ENCODE assay signal across 24 mouse cellular contexts in genomic region chr10:105428080-105428479, GRCm38 (mm10).
DNase-seq lines count a peak whose midpoint lies in the region; ATAC-seq and TF ChIP-seq lines count a peak whose summit lies in the region.
"Had no signal": no experiment of that assay in that cellular context is flagged by ENCODE, and none has a peak within 500 bp of the region (broad histone marks: within the 10 kb centered on the region; RNA-seq: fewer than 3 reads in every experiment).

No protein-coding gene starts in this region.

- peak overlapping the region; percentile 29; the same call in 1 of the 2 replicates for H3K4me3 ChIP-seq in layer of hippocampus, adult 2 months
- no peak overlapping the region for H3K4me3 ChIP-seq in embryonic facial prominence, embryonic 13.5 days
- no peak overlapping the region for H3K4me3 ChIP-seq in limb, embryonic 13.5 days
- H3K4me3 ChIP-seq: heart, embryonic 10.5 days; heart, embryonic 15.5 days; hindbrain, embryonic 12.5 days; neural tube, embryonic 12.5 days; stomach, embryonic 15.5 days had no signal

- H3K9me3 ChIP-seq in embryonic facial prominence, embryonic 13.5 days, result no peaks in the 10 kb centered on the region
- no peaks in the 10 kb centered on the region for H3K9me3 ChIP-seq in limb, embryonic 13.5 days
- H3K9me3 ChIP-seq: heart, embryonic 10.5 days; heart, embryonic 15.5 days; hindbrain, embryonic 12.5 days; neural tube, embryonic 12.5 days; stomach, embryonic 15.5 days had no signal

- 0 out of 2 replicates have a peak, but pooled peaks have one; percentile 24 for ATAC-seq in frontal cortex, adult (ENCODE audit: low TSS enrichment)
- ATAC-seq in embryonic facial prominence, embryonic 13.5 days (ENCODE audit: insufficient number of reproducible peaks, insufficient read depth, low FRiP score, low TSS enrichment, low read depth), result no peak
- ATAC-seq in limb, embryonic 13.5 days (ENCODE audit: low FRiP score, low read depth), result peak; percentile 54
- ATAC-seq: intestine, postnatal 0 days; midbrain, embryonic 16.5 days; Patski had no signal

- peak overlapping the region; percentile 65; the same call in 1 of the 2 replicates for H3K27ac ChIP-seq in layer of hippocampus, adult 2 months
- no peak overlapping the region for H3K27ac ChIP-seq in embryonic facial prominence, embryonic 13.5 days
- H3K27ac ChIP-seq in limb, embryonic 13.5 days, result no peak overlapping the region; the same call in 1 of the 2 replicates
- H3K27ac ChIP-seq: heart, embryonic 10.5 days; heart, embryonic 15.5 days; hindbrain, embryonic 12.5 days; liver, embryonic 14.5 days; macrophage; neural tube, embryonic 12.5 days; stomach, embryonic 15.5 days had no signal

- peaks cover 28% of the 10 kb centered on the region for H3K4me1 ChIP-seq in embryonic facial prominence, embryonic 13.5 days
- H3K4me1 ChIP-seq in limb, embryonic 13.5 days, result peaks cover 40% of the 10 kb centered on the region
- H3K4me1 ChIP-seq: heart, embryonic 15.5 days; neural tube, embryonic 12.5 days; stomach, embryonic 15.5 days had no signal

- H3K27me3 ChIP-seq in embryonic facial prominence, embryonic 13.5 days, result no peaks in the 10 kb centered on the region
- H3K27me3 ChIP-seq in limb, embryonic 13.5 days, result no peaks in the 10 kb centered on the region
- H3K27me3 ChIP-seq: heart, embryonic 15.5 days; hindbrain, embryonic 12.5 days; neural tube, embryonic 12.5 days; Patski; stomach, embryonic 15.5 days had no signal

- 39% methylated on average over 5 of the region's 5 CpGs for WGBS in embryonic facial prominence, embryonic 13.5 days
- WGBS in limb, embryonic 13.5 days, result 23% methylated on average over 5 of the region's 5 CpGs

- TF ChIP-seq CTCF in layer of hippocampus, adult 2 months (conservative IDR thresholded peaks at IDR 0.05), result no peak

- no peak overlapping the region for H3K9ac ChIP-seq in embryonic facial prominence, embryonic 13.5 days
- no peak overlapping the region for H3K9ac ChIP-seq in limb, embryonic 13.5 days
- H3K9ac ChIP-seq: heart, embryonic 15.5 days; hindbrain, embryonic 12.5 days; liver, embryonic 14.5 days; neural tube, embryonic 12.5 days; stomach, embryonic 15.5 days had no signal

- H3K36me3 ChIP-seq in embryonic facial prominence, embryonic 13.5 days, result no peaks in the 10 kb centered on the region
- no peaks in the 10 kb centered on the region for H3K36me3 ChIP-seq in limb, embryonic 13.5 days
- H3K36me3 ChIP-seq: heart, embryonic 10.5 days; heart, embryonic 15.5 days; hindbrain, embryonic 12.5 days; neural tube, embryonic 12.5 days; stomach, embryonic 15.5 days had no signal

- H3K4me2 ChIP-seq in embryonic facial prominence, embryonic 13.5 days, result peak overlapping the region; percentile 11; the same call in 1 of the 2 replicates
- peak overlapping the region; percentile 48 for H3K4me2 ChIP-seq in limb, embryonic 13.5 days (replicated peaks)
- H3K4me2 ChIP-seq: heart, embryonic 15.5 days; hindbrain, embryonic 12.5 days; neural tube, embryonic 12.5 days; stomach, embryonic 15.5 days had no signal

- no peak for DNase-seq in frontal cortex, postnatal 10 days (ENCODE audit: low spot score in 2 of 2)
- DNase-seq in layer of hippocampus, adult 2 months (ENCODE audit: low spot score in 2 of 2), result no peak
- no peak for DNase-seq in layer of hippocampus, adult 18-20 months (ENCODE audit: low spot score in 2 of 2)
- no peak for DNase-seq in spleen, adult 12 weeks (ENCODE audit: low spot score)
- DNase-seq: adrenal gland, postnatal 10 days; cerebellum, adult 11-12 months; cerebellum, adult 9-11 months; gastrocnemius, postnatal 14 days; liver; lung, adult 2 months; lung, postnatal 10 days had no signal
